Comparison of ENCODE assay signal across 8 mouse cellular contexts in the genomic region with DNA sequence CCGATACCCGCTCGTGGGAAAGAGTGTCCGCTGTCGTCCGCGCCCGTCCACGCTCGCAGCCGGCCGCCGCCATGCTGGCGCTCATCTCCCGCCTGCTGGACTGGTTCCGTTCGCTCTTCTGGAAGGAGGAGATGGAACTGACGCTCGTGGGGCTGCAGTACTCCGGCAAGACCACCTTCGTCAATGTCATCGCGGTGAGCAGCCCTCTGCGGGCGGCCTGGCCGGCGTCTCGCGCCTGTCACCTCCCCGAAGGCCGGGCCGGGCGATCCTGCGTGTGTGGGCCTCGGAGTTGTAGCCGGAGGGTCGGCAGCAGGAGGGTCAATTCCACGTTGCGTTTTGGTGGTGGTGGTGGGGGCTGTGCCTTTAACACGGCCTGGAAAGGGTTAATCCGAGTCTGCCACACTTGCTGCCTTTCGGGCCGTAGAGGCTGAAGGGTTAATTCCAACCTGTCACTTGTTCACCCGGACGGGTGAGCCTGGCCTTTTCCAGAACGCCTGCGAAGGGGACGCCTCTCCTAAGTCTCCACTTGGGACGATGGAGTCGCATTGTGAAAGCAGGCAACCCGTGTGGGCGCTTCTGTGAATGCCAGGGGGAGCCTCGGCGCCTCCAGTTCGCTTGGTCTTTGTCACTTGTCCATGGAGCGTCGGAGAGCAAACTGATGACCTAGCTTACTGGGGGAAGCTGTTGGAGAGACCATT. TPM values are rescaled to one million over a fixed set of nuclear protein-coding genes. Genes with fewer than 3 reads are reported as not detected.
A peak's percentile ranks its signal among the peaks of the same experiment; 100 is the strongest.
DNase-seq lines count a peak whose midpoint lies in the region; ATAC-seq and TF ChIP-seq lines count a peak whose summit lies in the region.

No protein-coding gene starts in this region.

- no peak for TF ChIP-seq EP300 in MEL (IDR thresholded peaks at IDR 0.05; ENCODE audit: low read depth in 1 of 2, low read length in 2 of 2)

- peak overlapping the region; percentile 85 to 98 for H3K4me3 ChIP-seq in MEL (ENCODE audit: control insufficient read depth in 1 of 2, insufficient read depth in 1 of 2, low read depth in 2 of 2, low read length in 2 of 2)
- H3K4me3 ChIP-seq in embryonic facial prominence, embryonic 10.5 days, result peak overlapping the region; percentile 100
- peak overlapping the region; percentile 100 for H3K4me3 ChIP-seq in heart, embryonic 11.5 days (ENCODE audit: low read depth, low read length)
- peak overlapping the region; percentile 94 for H3K4me3 ChIP-seq in kidney, embryonic 14.5 days (ENCODE audit: low read length)
- peak overlapping the region; percentile 92 for H3K4me3 ChIP-seq in liver, embryonic 12.5 days
- H3K4me3 ChIP-seq in midbrain, postnatal 0 days (ENCODE audit: low read depth, low read length), result peak overlapping the region; percentile 100

- no peak; a peak in 1 of 4 replicates for TF ChIP-seq POLR2A in MEL (IDR thresholded peaks at IDR 0.05; ENCODE audit: control insufficient read depth in 1 of 2, insufficient read depth in 1 of 2, low read depth in 1 of 2, low read length in 2 of 2, poor library complexity in 1 of 2)

- no peak for TF ChIP-seq RAD21 in MEL (IDR thresholded peaks at IDR 0.05; ENCODE audit: low read depth, low read length)

- ATAC-seq in heart, embryonic 11.5 days (replicated peaks; ENCODE audit: insufficient number of reproducible peaks, low FRiP score, low TSS enrichment), result peak; percentile 61
- ATAC-seq in kidney, embryonic 14.5 days (ENCODE audit: low FRiP score, low TSS enrichment), result peak; percentile 68
- ATAC-seq in liver, embryonic 12.5 days, result peak; percentile 40
- ATAC-seq in midbrain, postnatal 0 days (ENCODE audit: low FRiP score), result peak; percentile 62

- H3K36me3 ChIP-seq in MEL (ENCODE audit: control insufficient read depth in 1 of 2, insufficient read depth in 2 of 2, low read length in 2 of 2), result peaks cover 0 to 24% of the 10 kb centered on the region in 2 experiments; a peak in 2 of 4 replicates
- no peaks in the 10 kb centered on the region for H3K36me3 ChIP-seq in embryonic facial prominence, embryonic 10.5 days (replicated peaks)
- H3K36me3 ChIP-seq in heart, embryonic 11.5 days (ENCODE audit: control insufficient read depth, insufficient read depth, low read length), result no peaks in the 10 kb centered on the region
- H3K36me3 ChIP-seq in kidney, embryonic 14.5 days (ENCODE audit: control insufficient read depth, insufficient read depth, low read length), result no peaks in the 10 kb centered on the region
- no peaks in the 10 kb centered on the region for H3K36me3 ChIP-seq in liver, embryonic 12.5 days
- H3K36me3 ChIP-seq in midbrain, postnatal 0 days (ENCODE audit: insufficient read depth, low read length), result no peaks in the 10 kb centered on the region

- WGBS in embryonic facial prominence, embryonic 10.5 days, result under 1% methylated on average over 57 of the region's 57 CpGs
- WGBS in heart, embryonic 11.5 days (ENCODE audit: insufficient replicate concordance), result under 1% methylated on average over 51 of the region's 57 CpGs
- WGBS in kidney, embryonic 14.5 days, result under 1% methylated on average over 57 of the region's 57 CpGs
- under 1% methylated on average over 57 of the region's 57 CpGs for WGBS in liver, embryonic 12.5 days (ENCODE audit: insufficient replicate concordance)
- under 1% methylated on average over 45 of the region's 57 CpGs for WGBS in midbrain, postnatal 0 days

- H3K27me3 ChIP-seq in MEL (ENCODE audit: control insufficient read depth in 1 of 2, insufficient read depth in 2 of 2, low read length in 2 of 2), result no peaks in the 10 kb centered on the region
- no peaks in the 10 kb centered on the region for H3K27me3 ChIP-seq in embryonic facial prominence, embryonic 10.5 days (replicated peaks; ENCODE audit: low read depth, poor library complexity, severe bottlenecking)
- no peaks in the 10 kb centered on the region for H3K27me3 ChIP-seq in heart, embryonic 11.5 days (ENCODE audit: control insufficient read depth, insufficient read depth, low read length)
- no peaks in the 10 kb centered on the region for H3K27me3 ChIP-seq in kidney, embryonic 14.5 days (ENCODE audit: control insufficient read depth, insufficient read depth, low read length)
- H3K27me3 ChIP-seq in liver, embryonic 12.5 days (replicated peaks), result no peaks in the 10 kb centered on the region
- H3K27me3 ChIP-seq in midbrain, postnatal 0 days (ENCODE audit: insufficient read depth, low read length), result no peaks in the 10 kb centered on the region

- peak overlapping the region; percentile 96 for H3K9ac ChIP-seq in MEL (ENCODE audit: control insufficient read depth, low read depth, low read length, poor library complexity, severe bottlenecking)
- peak overlapping the region; percentile 97 for H3K9ac ChIP-seq in heart, embryonic 11.5 days (ENCODE audit: low read depth, low read length)
- H3K9ac ChIP-seq in kidney, embryonic 14.5 days (ENCODE audit: low read depth, low read length), result peak overlapping the region; percentile 91
- peak overlapping the region; percentile 85 for H3K9ac ChIP-seq in liver, embryonic 12.5 days
- H3K9ac ChIP-seq in midbrain, postnatal 0 days (replicated peaks; ENCODE audit: low read length, poor library complexity, severe bottlenecking), result peak overlapping the region; percentile 99

- peaks cover 40% of the 10 kb centered on the region for H3K79me2 ChIP-seq in MEL (ENCODE audit: control insufficient read depth, insufficient read depth, low read length, poor library complexity)

- DNase-seq in A20 (ENCODE audit: low read depth, low spot score) (peak; percentile 42), MEL (ENCODE audit: low read depth, low spot score) (peak; percentile 58)
- DNase-seq in embryonic facial prominence, embryonic 10.5 days (ENCODE audit: low spot score), result peak; percentile 56
- peak; percentile 60 for DNase-seq in midbrain, postnatal 0 days (ENCODE audit: low spot score)
- DNase-seq in urinary bladder, postnatal 14 days (ENCODE audit: low spot score), result peak; percentile 34

- peak overlapping the region; percentile 90 for H3K4me2 ChIP-seq in heart, embryonic 11.5 days
- H3K4me2 ChIP-seq in kidney, embryonic 14.5 days (replicated peaks; ENCODE audit: low read depth, low read length), result peak overlapping the region; percentile 75
- H3K4me2 ChIP-seq in liver, embryonic 12.5 days, result peak overlapping the region; percentile 77
- H3K4me2 ChIP-seq in midbrain, postnatal 0 days (ENCODE audit: low read depth, low read length, poor library complexity, severe bottlenecking), result peak overlapping the region; percentile 85

- H3K4me1 ChIP-seq in MEL (ENCODE audit: control insufficient read depth in 1 of 2, insufficient read depth in 2 of 2, low read length in 2 of 2), result peaks cover 6 to 12% of the 10 kb centered on the region in 2 experiments; a peak in 3 of 4 replicates
- H3K4me1 ChIP-seq in embryonic facial prominence, embryonic 10.5 days, result peaks cover 17% of the 10 kb centered on the region
- H3K4me1 ChIP-seq in heart, embryonic 11.5 days (ENCODE audit: control insufficient read depth, insufficient read depth, low read length), result peaks cover 14% of the 10 kb centered on the region
- H3K4me1 ChIP-seq in kidney, embryonic 14.5 days (ENCODE audit: control insufficient read depth, insufficient read depth, low read length), result peaks cover 16% of the 10 kb centered on the region
- H3K4me1 ChIP-seq in liver, embryonic 12.5 days, result peaks cover 36% of the 10 kb centered on the region
- H3K4me1 ChIP-seq in midbrain, postnatal 0 days (ENCODE audit: insufficient read depth, low read length), result peaks cover 13% of the 10 kb centered on the region

- H3K9me3 ChIP-seq in MEL (replicated peaks; ENCODE audit: insufficient read depth, low read length), result no peaks in the 10 kb centered on the region
- H3K9me3 ChIP-seq in embryonic facial prominence, embryonic 10.5 days, result no peaks in the 10 kb centered on the region
- H3K9me3 ChIP-seq in heart, embryonic 11.5 days (replicated peaks; ENCODE audit: control insufficient read depth, low read length), result no peaks in the 10 kb centered on the region
- no peaks in the 10 kb centered on the region for H3K9me3 ChIP-seq in kidney, embryonic 14.5 days (ENCODE audit: control insufficient read depth, low read length)
- H3K9me3 ChIP-seq in liver, embryonic 12.5 days (replicated peaks), result no peaks in the 10 kb centered on the region
- no peaks in the 10 kb centered on the region for H3K9me3 ChIP-seq in midbrain, postnatal 0 days (ENCODE audit: low read length)

- H3K27ac ChIP-seq in MEL (ENCODE audit: control insufficient read depth, low read depth, low read length), result peak overlapping the region; percentile 73
- H3K27ac ChIP-seq in embryonic facial prominence, embryonic 10.5 days (replicated peaks), result peak overlapping the region; percentile 90
- H3K27ac ChIP-seq in heart, embryonic 11.5 days (ENCODE audit: low read depth, low read length), result peak overlapping the region; percentile 85
- peak overlapping the region; percentile 64; the same call in 1 of the 2 replicates for H3K27ac ChIP-seq in kidney, embryonic 14.5 days (ENCODE audit: low read depth, low read length)
- H3K27ac ChIP-seq in liver, embryonic 12.5 days, result peak overlapping the region; percentile 84
- H3K27ac ChIP-seq in midbrain, postnatal 0 days (ENCODE audit: low read depth, low read length), result peak overlapping the region; percentile 91

- TF ChIP-seq CTCF in MEL (IDR thresholded peaks at IDR 0.05 in 2 of 3, conservative IDR thresholded peaks at IDR 0.05 in 1 of 3; ENCODE audit: control insufficient read depth in 1 of 3, insufficient read depth in 1 of 3, low read depth in 2 of 3, low read length in 3 of 3, poor library complexity in 1 of 3, severe bottlenecking in 1 of 3), result no peak
- no peak for TF ChIP-seq CTCF in midbrain, postnatal 0 days (IDR thresholded peaks at IDR 0.05)

RNA-seq across cellular contexts. Expression of gene Arl8b, which starts 0.4 kb away (rescaled TPM):
- 37.7 and 45.2 TPM in 2 replicates for total RNA-seq in MEL (2012; rRNA removed)
- polyA plus RNA-seq in MEL (2012; ENCODE audit: insufficient read depth in 1 of 2, insufficient read length in 2 of 2, low read depth in 1 of 2, low replicate concordance in 2 of 2, missing spikeins in 1 of 2), result 100 to 1,000 TPM in 1 of 2 experiments, 10 to 100 TPM in 1; 75.2 to 120 TPM
- 61.4 and 62.2 TPM in 2 replicates for polyA plus RNA-seq in embryonic facial prominence, embryonic 10.5 days (2016; fragmentation: Nextera tagmentation; extraction: Ambion mirVana)
- polyA plus RNA-seq in heart, embryonic 11.5 days (2014; fragmentation: Nextera tagmentation; extraction: Ambion mirVana), result 68.4 and 79.3 TPM in 2 replicates
- polyA plus RNA-seq in kidney, embryonic 14.5 days (2014; fragmentation: Nextera tagmentation; extraction: Ambion mirVana), result 57.2 and 83.3 TPM in 2 replicates
- 48.1 and 49.1 TPM in 2 replicates for polyA plus RNA-seq in liver, embryonic 12.5 days (2016; fragmentation: Nextera tagmentation; extraction: Ambion mirVana)
- total RNA-seq in midbrain, postnatal 0 days (2014; rRNA removed), result 73.1 and 73.9 TPM in 2 replicates
- polyA plus RNA-seq in midbrain, postnatal 0 days (2015; fragmentation: Nextera tagmentation; extraction: Ambion mirVana), result 89.6 and 105 TPM in 2 replicates

RNA-seq across cellular contexts. Expression of gene Edem1, which starts 45.1 kb away (rescaled TPM):
- total RNA-seq in MEL (2012; rRNA removed), result 10.8 and 11.1 TPM in 2 replicates
- 10 to 100 TPM in 1 of 2 experiments, not detected in 1; 17.9 TPM for polyA plus RNA-seq in MEL (2012; ENCODE audit: insufficient read depth in 1 of 2, insufficient read length in 2 of 2, low read depth in 1 of 2, low replicate concordance in 2 of 2, missing spikeins in 1 of 2)
- polyA plus RNA-seq in embryonic facial prominence, embryonic 10.5 days (2016; fragmentation: Nextera tagmentation; extraction: Ambion mirVana), result 19.1 and 19.9 TPM in 2 replicates
- polyA plus RNA-seq in heart, embryonic 11.5 days (2014; fragmentation: Nextera tagmentation; extraction: Ambion mirVana), result 18.6 and 19.4 TPM in 2 replicates
- 20.7 and 26.4 TPM in 2 replicates for polyA plus RNA-seq in kidney, embryonic 14.5 days (2014; fragmentation: Nextera tagmentation; extraction: Ambion mirVana)
- 30.8 TPM in 2 replicates for polyA plus RNA-seq in liver, embryonic 12.5 days (2016; fragmentation: Nextera tagmentation; extraction: Ambion mirVana)
- total RNA-seq in midbrain, postnatal 0 days (2014; rRNA removed), result 11.3 and 13.4 TPM in 2 replicates
- 3.1 and 3.7 TPM in 2 replicates for polyA plus RNA-seq in midbrain, postnatal 0 days (2015; fragmentation: Nextera tagmentation; extraction: Ambion mirVana)

Comparison
In these comparisons a context has a peak if more than half of its experiments do, and no peak if none do; other contexts are left out.
1. Peak in every context shown above with its lines: DNase-seq, ATAC-seq, H3K4me3 ChIP-seq and H3K27ac ChIP-seq.